Mouse (Mus musculus) yolk sac, embryonic 10.5 days (tissue): ENCODE data around the gene Zfp938.
A peak's percentile ranks its signal among the peaks of the same experiment; 100 is the strongest.

Experiments
- DNase-seq: peaks from one replicate; pipeline ENCODE4 v3.0.0-alpha.2; 2017; ENCODE audit warnings: low spot score

Gene Zfp938

DNA sequence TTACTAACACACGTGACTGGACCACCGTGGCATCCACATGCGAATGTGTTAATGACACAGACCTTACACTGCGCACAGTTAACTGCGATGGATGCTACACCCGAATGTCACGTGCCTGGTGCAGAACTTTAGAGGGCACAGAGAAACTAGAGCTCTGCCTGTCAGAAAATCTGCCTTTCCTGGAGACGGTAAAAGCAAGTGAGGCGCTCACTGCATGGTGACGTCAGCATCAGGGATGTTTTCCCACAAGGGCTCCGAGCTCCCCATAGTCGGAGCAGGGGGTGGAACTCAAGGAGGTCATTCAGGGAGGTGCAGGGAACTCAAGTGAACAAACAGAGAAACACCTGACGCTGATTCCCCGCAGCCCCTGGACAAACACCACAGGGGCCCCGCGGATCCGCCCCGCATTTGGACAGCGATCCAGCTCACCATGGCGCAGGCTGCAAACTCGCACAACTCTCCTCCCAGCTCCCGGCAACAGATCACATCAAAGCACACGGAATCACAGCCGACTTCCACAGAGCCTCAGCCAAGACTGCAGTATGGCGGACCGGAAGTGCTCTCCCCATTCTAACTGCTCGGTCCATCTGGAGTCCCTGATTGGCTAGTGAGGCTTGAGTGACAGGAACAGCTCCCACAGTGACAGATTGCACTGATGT, at the start of gene Zfp938:
Gene Zfp938, minus strand, starts transcription at position 539 of the 659 bp plus-strand sequence.
- peak; percentile 85 for DNase-seq

DNA sequence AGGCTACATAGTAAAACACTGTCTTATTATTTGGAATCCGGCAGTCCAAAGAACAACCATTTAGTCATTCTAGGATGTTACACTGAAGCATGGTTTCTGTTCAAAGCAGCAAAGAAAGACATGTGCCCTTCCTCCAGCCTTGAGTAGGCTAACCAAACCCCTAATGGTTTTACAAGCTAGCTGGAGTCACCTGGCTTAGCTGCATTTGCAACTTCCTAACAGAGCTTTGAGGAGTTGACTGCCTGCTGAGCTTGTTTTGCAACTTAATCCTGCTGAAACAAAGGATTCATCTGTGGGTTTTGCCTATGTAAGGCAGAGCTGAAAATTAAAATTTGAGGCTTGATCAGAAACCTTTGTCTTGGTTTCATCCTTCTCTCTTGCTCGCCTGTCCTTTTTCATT, 16.3 kb upstream of the Zfp938 start:
- no peak for DNase-seq

DNA sequence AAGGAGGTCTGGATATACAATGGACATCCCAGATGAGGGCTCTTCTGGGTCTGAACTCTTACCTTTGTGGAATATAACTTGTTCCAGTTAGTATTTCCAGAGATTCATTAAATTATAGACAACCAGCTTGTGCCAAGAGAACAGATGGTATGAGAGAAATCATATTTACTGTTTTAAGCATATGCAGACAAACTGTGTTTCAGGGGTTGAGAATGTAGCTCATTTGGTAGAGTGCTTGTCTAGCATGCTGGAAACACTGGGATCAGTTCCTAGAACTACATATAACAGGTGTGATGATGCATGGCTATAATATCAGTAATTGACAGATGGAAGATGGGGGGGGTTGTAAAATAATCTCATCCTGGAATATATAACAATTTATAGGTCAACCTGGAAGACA, 3.9 kb upstream of the Zfp938 start:
- no peak for DNase-seq

DNA sequence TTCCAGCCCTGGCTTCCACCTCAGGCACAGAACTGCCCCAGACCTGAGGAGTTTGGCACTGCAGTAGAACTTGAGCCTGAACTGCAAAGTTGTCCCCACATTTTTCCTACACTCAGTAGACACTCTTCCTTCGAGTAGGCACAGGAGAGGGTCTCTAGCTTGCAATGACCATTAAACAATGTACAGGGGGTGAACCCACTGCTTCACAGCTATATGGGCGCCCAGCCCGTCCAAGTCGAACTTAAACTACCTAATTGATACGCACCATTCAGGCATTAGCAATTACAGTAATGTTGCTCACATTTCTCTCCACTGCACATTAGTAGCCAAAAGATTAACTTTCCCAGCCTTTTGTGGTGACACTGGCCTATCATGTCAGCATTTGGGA, 315 bp upstream of the Zfp938 start:
- DNase-seq, result no peak

DNA sequence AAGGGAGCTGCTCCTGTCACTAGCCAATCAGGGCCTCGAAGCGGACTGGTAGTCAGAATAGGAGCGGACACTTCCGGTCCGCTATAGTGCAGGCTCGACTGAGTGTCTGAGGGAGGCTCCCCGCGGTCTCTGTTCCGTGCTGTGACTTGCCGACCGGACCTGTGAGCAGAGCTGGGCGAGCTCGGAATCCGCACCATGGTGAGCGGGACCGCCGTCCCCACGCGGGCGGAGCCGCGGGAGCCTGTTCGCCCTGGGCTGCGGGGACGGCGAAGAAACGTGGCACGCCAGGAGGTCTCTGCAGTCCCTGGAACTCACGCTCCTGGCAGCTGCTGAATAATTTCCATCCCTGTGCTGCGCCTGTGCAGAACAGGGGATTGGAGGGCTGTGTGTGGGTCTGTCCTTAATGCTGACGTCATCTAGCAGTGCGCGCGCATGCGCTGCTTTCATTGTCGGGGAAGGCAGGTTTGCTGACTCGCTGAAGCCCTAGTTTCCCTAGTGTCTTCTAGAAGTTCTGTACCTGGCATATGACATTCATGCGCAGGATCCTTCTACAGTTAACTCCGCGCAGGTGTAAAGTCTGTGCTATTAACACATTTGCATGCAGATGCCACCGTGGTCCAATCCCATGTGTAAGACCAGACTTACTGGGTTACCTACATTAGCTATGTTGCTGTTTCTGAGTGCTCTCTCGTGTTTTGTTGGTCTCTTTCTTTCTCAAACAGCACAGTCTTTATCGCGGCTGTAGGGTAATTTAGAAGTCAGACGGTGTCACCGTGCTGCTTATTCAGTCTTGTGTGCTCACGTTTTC, 62.6 kb downstream of the Zfp938 start:
- peak; percentile 90 for DNase-seq
